Mouse (Mus musculus) erythroblast, embryonic 14.5 days (primary cell): ENCODE measurements around the gene Spag7. TPM values are rescaled to one million over a fixed set of nuclear protein-coding genes. Genes with fewer than 3 reads are reported as not detected.

ENCODE experiments used
- H3K27me3 ChIP-seq: 2 replicates; pipeline ENCODE4 v1.6.1; 2012; ENCODE audit warnings: inconsistent platforms; ENCODE audit not compliant: control insufficient read depth
- H3K36me3 ChIP-seq: 2 replicates; pipeline ENCODE4 v1.6.1; 2012; ENCODE audit warnings: mild to moderate bottlenecking, inconsistent platforms; ENCODE audit not compliant: control insufficient read depth
- H3K4me1 ChIP-seq: 2 replicates; pipeline ENCODE4 v1.6.1; 2012; ENCODE audit warnings: inconsistent platforms; ENCODE audit not compliant: control insufficient read depth
- H3K4me3 ChIP-seq: replicated peaks from 2 replicates; pipeline ENCODE3; 2012; ENCODE audit warnings: moderate library complexity, mild to moderate bottlenecking, inconsistent platforms
- H3K9me3 ChIP-seq: 2 replicates; pipeline ENCODE4 v1.6.1; 2012; ENCODE audit warnings: low read length, inconsistent platforms, mixed read lengths; ENCODE audit not compliant: control insufficient read depth
- GATA1 ChIP-seq: IDR thresholded peaks from 2 replicates; pipeline ENCODE4 v1.6.1; 2012; ENCODE audit warnings: low read length, inconsistent platforms, mixed read lengths
- TAL1 ChIP-seq: IDR thresholded peaks from 3 replicates; pipeline ENCODE4 v1.6.1; 2012; ENCODE audit warnings: low read length, inconsistent platforms, mixed read lengths
- polyA plus RNA-seq: library from polyadenylated mRNA; stranded (reverse); fragments of >175 nt; gene quantifications from 2 replicates; pipeline ENCODE4 v1.2.3, GENCODE M21; 2012

Spag7 gene
- polyA plus RNA-seq, 1 experiment, result 18.1 TPM

- Histone ChIP-seq H3K9me3 (no peaks in the 10 kb centered on the region), H3K4me1 (peaks cover 21% of the 10 kb centered on the region), H3K36me3 (peaks cover 34% of the 10 kb centered on the region), H3K4me3 (no peak overlapping the region), H3K27me3 (peaks cover 6% of the 10 kb centered on the region)
- TF ChIP-seq GATA1, result no peak
- no peak for TF ChIP-seq TAL1
These were observed 14.4 kb upstream of the Spag7 start for GRCm38 (mm10) chr11:70683640-70684039.

GRCm38 (mm10) chr11:70681897-70682581, 12.8 kb upstream of the Spag7 start:
- no peaks in the 10 kb centered on the region for H3K27me3 ChIP-seq
- H3K36me3 ChIP-seq, result peaks cover 34% of the 10 kb centered on the region
- H3K9me3 ChIP-seq, result no peaks in the 10 kb centered on the region
- TF ChIP-seq TAL1, result no peak
- no peak for TF ChIP-seq GATA1
- H3K4me1 ChIP-seq, result peaks cover 11% of the 10 kb centered on the region
- no peak overlapping the region for H3K4me3 ChIP-seq

- Histone ChIP-seq H3K36me3 (peaks cover 36% of the 10 kb centered on the region), H3K4me3 (no peak overlapping the region), H3K4me1 (peaks cover 10% of the 10 kb centered on the region), H3K27me3 (no peaks in the 10 kb centered on the region), H3K9me3 (no peaks in the 10 kb centered on the region)
- TF ChIP-seq TAL1 (no peak), GATA1 (no peak)
These were observed 12.0 kb upstream of the Spag7 start for GRCm38 (mm10) chr11:70681170-70681569.

DNA sequence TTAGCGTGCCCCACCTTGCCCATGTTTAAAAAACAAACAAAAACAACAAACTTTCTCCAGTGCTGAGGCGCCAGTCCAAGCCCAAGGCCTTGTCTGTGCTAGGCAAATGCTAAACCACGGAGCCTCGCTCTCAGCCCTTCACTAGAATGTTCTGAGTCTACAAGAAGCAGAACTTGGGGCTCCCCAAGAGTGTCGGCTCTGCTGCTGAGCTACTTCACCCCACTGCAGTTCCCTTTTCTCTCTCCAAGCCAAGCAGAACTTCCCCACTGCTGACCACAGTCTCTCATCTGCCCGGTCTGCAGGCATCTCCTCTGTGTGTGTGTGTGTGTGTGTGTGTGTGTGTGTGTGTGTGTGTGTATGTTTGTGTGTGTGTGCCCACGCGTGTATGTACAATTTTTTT, 10.7 kb upstream of the Spag7 start:
- Histone ChIP-seq H3K27me3 (no peaks in the 10 kb centered on the region), H3K4me1 (peaks cover 10% of the 10 kb centered on the region), H3K9me3 (no peaks in the 10 kb centered on the region), H3K4me3 (no peak overlapping the region), H3K36me3 (peaks cover 42% of the 10 kb centered on the region)
- TF ChIP-seq GATA1 (no peak), TAL1 (no peak)

GRCm38 (mm10) chr11:70679361-70679760, 10.1 kb upstream of the Spag7 start:
- no peak for TF ChIP-seq GATA1
- TF ChIP-seq TAL1, result no peak
- peaks cover 44% of the 10 kb centered on the region for H3K36me3 ChIP-seq

DNA sequence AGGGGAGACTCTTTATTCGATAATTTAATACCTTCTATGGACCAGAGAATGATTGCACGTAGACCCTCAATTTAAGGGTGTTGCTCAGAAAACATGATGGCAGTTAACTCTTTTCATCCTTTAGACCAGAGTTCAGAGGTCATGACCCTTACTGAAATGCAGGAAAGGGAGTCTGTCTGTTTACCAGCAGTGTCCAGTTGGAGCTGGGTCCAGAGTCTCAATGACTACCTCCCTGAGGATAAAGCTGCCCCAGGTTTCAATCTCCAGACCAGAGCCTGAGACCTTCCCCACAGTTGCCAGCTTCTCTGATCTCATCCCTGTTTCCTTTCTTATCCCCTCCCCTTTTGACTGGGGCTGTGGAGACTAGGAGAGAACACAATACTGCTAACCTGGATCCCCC, 9.4 kb upstream of the Spag7 start:
- H3K36me3 ChIP-seq, result peaks cover 46% of the 10 kb centered on the region
- peaks cover 10% of the 10 kb centered on the region for H3K4me1 ChIP-seq
- H3K9me3 ChIP-seq, result no peaks in the 10 kb centered on the region
- no peak for TF ChIP-seq TAL1
- TF ChIP-seq GATA1, result no peak
- no peak overlapping the region for H3K4me3 ChIP-seq
- no peaks in the 10 kb centered on the region for H3K27me3 ChIP-seq

More at GRCm38 (mm10) chr11:70679361-70679760, 10.1 kb upstream of the Spag7 start:
- no peak overlapping the region for H3K4me3 ChIP-seq
- no peaks in the 10 kb centered on the region for H3K27me3 ChIP-seq
- no peaks in the 10 kb centered on the region for H3K9me3 ChIP-seq
- peaks cover 10% of the 10 kb centered on the region for H3K4me1 ChIP-seq

- Histone ChIP-seq H3K4me3 (no peak overlapping the region), H3K36me3 (peaks cover 41% of the 10 kb centered on the region), H3K27me3 (no peaks in the 10 kb centered on the region), H3K9me3 (no peaks in the 10 kb centered on the region), H3K4me1 (peaks cover 10% of the 10 kb centered on the region)
- TF ChIP-seq GATA1 (no peak), TAL1 (no peak)
These were observed 8.9 kb upstream of the Spag7 start for GRCm38 (mm10) chr11:70678092-70678491.

DNA sequence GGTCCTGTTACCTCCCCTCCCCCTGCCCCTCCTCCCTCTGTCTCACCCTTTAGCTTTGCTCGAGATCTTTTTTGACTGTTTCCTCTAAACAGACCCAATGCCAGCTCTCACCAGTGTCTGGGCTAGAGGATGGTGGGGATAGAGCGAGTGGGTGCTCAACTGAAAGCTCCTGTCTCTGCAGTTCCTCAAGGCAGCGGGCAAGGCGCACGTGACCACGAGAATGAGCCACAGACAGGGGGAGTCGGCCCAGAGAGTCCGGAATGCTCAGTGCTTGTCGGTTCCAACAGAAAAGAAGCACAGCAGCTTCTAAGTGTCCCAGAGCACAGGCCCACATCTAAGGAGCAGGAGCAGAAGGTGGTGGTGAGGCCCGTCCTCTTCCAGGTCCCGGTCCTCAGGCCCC, 5.3 kb upstream of the Spag7 start:
- Histone ChIP-seq H3K36me3 (peaks cover 24% of the 10 kb centered on the region; the same call in 1 of the 2 replicates), H3K4me3 (no peak overlapping the region), H3K4me1 (peaks cover 33% of the 10 kb centered on the region), H3K27me3 (no peaks in the 10 kb centered on the region), H3K9me3 (no peaks in the 10 kb centered on the region)
- TF ChIP-seq TAL1 (no peak), GATA1 (no peak)

GRCm38 (mm10) chr11:70674014-70674413, 4.8 kb upstream of the Spag7 start:
- no peaks in the 10 kb centered on the region for H3K27me3 ChIP-seq
- H3K4me1 ChIP-seq, result peaks cover 37% of the 10 kb centered on the region
- TF ChIP-seq TAL1 (no peak), GATA1 (no peak)
- no peaks in the 10 kb centered on the region for H3K9me3 ChIP-seq
- H3K36me3 ChIP-seq, result peaks cover 22% of the 10 kb centered on the region; the same call in 1 of the 2 replicates
- H3K4me3 ChIP-seq, result no peak overlapping the region
